Mouse (Mus musculus): ENCODE results near the gene Gm3404.
"Not testable (repeated sequence)": the region's sequence is repeated elsewhere in the genome, so short reads cannot be mapped to it uniquely, and the experiment has no call there.

- not testable (repeated sequence) for TF ChIP-seq CTCF, EP300 (IDR thresholded peaks at IDR 0.05)
Observed at GRCm38 (mm10) chr5:146572735-146573042, 47.1 kb downstream of the Gm3404 start.
